Mouse (Mus musculus) right cerebral cortex, adult 2 months (tissue): ENCODE data around the gene Ms4a2.

Source experiments
- DNase-seq, 2 experiments: peaks; one replicate each; pipeline ENCODE4 v3.0.0; 2021 to 2022; ENCODE audit warnings: low spot score in 2 of 2

Gene Ms4a2

DNA sequence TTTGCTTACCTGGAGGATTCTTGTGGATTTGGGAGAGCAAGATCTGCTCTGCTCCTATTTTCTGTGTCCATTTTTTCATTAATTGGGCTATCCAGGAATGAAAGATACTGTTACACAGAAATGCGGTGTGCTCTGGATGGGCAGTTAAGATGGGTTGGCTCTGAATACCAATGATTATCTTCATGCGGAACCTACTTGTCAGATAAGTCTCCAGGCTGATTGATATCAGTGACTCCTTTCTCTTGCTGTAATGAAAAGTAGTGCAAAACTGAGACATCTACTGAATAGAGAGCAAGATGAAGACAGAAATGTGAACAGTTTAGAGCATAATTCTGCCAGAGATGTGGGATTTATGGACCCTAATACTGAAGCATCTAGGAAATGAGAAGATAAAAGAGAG, at the start of gene Ms4a2:
Gene Ms4a2 (minus strand): TSS at position 169 of the 400 bp plus-strand sequence.
- no peak for DNase-seq

DNA sequence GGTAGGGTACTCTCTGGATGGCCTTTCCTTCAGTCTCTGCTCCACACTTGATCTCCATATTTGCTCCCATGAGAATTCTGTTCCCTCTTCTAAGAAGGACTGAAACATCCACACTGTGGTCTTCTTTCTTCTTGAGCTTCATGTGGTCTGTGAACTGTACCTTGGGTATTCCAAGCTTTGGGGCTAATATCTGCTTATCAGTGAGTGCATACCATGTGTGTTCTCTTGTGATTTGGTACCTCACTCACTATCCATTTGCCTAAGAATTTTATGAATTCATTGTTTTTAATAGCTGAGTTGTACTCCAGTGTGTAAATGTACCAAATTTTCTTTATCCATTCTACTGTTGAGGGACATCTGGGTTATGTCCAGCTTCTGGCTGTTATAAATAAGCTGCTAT, 38.0 kb upstream of the Ms4a2 start:
- DNase-seq = no peak

DNA sequence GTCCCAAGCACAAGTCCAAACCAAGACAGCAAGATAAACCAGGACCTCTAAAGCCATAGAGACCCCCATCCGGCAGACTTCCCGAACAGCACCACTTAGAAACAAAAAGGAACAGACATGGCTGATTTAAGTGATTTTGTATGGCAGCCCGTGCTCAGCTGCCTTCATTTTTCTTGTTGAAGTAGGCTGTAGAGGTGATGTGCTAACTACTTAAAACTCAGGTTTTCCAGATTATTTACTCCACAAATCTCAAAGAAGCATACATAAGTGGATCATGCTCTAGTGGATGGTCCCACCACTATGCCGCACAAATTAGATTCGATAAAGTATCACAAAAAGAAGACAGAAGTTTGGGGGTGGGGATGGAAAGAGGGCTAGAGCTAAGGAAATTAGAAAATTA, 36.9 kb upstream of the Ms4a2 start, which contains the start of gene Oosp2:
Gene Oosp2 (minus strand): TSS at position 101 of the 400 bp plus-strand sequence.
- DNase-seq = no peak

DNA sequence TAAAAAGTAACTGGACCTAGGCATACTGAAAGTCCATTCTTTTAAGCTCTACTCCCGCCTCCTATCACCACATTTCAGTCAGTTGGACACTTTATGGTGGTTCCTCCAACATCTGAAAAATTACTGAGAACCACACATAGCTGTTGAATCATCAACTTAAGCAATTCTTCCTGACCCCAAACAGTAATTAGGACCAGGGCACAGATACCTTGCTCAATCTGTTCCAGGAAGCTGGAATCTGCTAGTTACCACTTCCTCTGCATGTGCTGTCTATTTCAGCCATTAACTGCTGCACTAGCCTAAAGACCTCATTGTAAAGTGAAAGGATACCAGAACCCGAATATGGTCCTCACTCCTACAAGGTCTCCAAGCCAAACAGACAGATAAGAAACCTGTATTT, 35.6 kb upstream of the Ms4a2 start:
- no peak for DNase-seq

DNA sequence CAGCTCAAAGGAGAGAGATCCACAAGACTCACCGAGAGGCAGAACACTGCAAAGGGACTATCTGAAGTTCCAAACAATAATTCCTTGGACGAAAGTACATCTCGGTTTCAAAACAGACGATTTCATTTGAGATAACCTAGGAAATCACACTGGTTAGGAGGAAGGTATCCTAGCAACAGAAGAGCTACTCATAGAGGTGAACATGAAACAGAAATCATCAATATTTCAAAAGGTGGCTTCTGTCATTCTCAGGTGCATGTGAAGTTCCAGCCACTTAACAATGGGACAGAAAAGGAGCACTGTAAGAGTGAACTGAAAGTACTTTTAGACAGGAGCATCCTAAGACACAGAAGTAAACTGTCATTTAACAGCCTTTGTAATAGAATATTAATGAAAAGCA, 26.0 kb upstream of the Ms4a2 start:
- no peak for DNase-seq

DNA sequence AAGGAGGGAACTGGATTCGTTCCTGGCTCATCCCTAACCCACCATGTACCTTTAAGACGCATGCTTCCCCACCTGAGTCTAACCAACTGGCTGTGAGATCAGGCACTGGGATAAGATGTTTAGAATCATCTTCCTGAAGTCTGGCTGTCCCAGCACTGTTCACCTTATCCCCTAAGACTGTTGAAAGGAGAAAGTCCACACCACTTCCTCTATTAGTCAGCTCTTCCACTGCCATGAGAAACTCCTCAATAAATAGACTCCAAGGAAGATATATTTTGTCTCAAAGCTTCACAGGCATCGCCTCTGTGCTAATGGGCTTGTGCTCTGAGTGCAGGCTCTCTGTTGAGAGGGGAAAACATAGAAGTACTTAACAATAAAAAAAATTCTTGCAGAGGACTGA, 22.6 kb upstream of the Ms4a2 start:
- DNase-seq = no peak

DNA sequence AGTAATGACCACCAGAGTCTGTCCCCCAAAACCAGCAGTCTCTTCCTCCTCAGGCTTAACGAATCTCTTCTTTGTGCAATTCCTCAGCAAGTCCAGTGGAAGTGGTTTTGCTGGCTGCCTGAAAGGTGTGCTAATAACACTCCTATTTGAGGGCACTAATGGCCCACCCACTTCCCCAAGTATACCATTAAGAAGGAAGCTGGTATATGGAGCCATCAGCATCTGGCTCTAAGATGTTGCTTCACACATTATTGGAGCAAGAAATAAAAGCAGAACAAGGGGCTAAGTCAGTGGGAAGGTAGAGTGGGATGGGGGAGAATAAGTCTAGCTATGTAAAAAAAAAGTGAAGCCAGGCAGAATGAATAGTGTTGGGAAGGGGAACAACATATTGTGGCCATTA, 17.2 kb upstream of the Ms4a2 start, which contains the start of gene Ms4a3:
Gene Ms4a3 (minus strand): TSS at position 120 of the 400 bp plus-strand sequence.
- no peak for DNase-seq

DNA sequence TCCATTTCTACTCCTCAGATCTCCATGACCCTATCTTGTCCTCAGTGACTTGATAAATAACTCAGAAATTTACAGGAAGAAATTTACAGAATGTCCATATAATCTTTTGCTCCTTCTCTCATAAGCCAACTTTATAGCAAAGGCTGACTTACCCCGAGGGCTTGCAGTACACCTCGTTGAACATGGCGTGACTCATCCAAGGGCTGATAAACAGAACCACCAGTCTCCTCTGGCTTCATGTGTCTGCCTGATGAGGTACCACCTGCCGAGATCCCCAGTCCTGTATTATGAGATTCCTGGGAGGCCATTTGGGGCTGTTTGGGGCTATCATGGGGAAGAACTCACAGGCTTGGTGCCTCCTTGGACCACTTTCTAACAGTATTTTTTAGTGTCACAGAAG, 15.5 kb upstream of the Ms4a2 start:
- no peak for DNase-seq

DNA sequence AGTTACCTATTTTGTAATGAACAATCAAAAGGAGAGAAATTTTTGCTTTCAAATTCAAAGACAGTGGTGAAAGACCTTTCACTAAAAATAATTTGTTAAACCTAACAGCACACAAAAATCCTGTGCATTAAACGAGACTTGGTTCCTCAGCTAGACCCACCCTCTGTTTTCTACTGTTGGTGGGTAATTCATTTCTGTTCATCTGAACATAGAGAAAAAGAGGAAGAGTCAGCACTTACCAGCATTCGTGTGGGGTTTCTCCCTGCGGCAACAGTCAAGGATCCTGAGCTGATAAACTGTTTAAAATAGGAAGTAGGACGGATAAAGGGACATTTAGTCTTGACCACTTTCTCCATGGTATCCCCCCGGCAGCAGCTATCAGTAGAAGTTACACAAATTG, 12.1 kb upstream of the Ms4a2 start:
- no peak for DNase-seq

DNA sequence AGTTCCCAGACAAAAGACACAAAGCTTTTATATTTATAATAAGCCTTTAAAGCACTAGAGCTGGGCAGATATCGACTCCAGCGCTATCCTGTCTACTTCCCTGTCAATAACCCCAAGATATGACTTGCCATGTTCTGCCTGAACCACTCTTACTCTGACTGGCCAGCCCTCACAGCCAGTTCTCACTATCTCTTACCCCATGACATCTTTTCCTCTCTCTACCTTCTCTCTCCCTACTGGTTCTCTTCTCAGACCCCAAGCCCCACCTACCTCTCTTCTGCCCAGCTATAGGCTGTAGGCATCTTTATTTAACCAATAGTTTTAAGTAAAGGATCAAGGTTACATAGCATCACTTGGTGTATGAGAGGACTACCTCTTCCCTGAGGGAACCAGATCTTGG, 10.8 kb upstream of the Ms4a2 start:
- DNase-seq = no peak

DNA sequence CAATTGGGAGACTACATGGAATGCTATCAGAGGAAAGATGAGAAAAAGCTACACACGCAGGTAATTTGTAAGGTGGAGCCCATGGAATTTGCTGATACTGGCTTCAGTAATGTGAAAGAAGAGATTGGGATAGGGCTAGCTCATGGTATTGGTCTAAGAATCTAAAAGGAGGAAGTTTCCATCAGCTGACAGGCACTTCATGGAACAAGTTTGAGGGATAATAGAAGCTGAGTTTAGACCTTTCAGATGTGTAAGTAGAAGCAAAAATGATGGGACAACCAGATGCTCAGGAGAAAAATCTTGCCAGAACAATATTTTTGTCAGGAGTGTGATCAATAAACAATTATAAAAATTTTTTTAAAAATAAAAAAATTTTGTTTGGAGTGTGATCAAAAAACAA, 10.2 kb upstream of the Ms4a2 start:
- DNase-seq = no peak

DNA sequence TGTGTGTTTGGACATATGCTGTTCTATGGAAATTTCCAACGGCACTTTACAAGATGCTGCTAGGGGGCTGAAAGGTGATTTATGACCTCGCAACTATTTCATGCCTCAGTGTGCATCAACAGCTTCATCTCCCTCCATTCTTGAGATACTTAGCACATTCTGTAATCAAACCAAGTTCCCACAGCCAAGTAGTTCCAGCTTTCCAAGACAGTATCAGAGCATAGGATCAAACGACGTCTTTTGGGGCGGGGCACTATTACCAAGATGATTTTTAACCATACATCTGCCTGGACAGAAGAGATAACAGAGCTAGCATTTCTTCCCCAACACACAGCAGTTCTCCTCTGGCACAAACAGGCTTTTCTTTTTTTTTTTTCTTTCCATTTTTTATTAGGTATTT, 1.7 kb upstream of the Ms4a2 start:
- no peak for DNase-seq

DNA sequence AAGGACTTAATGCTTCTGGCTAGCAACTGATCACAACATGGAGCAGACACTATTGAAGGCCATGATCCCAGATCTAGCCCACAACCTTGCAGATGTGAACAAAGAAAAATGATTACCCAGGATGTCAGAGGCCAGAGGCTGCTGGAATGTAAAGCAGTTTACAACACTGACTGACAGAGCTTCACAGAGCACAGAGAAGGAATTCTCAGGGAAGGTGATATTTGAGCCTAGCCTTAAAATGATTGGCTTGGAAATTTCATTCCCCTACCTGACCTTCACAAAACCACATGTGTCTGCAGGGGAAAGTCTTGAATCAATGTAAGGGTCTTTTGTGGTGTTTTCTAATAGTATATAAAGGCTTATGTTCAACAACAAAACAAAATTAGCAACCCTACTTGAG, 1.3 kb upstream of the Ms4a2 start:
- no peak for DNase-seq

DNA sequence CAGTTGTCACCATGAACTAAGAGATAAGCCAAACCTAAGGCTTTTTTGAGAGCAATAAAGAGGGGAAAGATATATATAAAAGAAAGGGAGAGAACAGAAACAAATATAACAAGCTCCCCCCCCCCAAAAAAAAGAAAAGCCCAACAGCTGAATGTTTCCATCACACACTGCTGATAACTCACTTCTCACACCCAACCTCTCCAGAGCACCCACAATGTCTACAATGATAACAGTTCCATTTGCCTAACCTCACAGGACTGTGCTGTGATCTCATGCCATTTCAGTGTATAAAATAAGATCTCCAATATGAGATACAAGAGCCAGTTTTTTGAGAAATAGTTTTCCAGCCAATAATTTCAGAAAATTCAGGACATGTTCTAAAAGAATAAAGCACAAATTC, 5.5 kb downstream of the Ms4a2 start:
- DNase-seq = no peak

DNA sequence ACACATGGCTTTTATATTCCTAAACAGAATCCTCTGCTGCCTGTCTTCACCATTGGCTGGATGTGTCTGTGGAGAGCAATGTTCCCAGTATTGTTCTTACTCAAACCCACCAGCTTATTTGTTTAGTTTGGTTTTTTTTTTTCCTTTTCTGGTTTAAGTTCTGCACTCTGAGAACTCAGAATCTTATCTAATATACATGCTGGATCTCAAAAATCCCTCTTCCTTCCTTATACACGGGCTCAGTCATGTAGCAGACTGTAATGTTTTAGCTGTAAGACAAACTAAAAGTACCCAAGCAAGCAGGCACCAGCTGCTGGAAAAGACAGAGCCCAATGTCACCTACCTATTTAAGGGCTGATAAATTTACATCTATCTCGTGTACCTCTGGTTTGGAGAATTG, 8.7 kb downstream of the Ms4a2 start:
- no peak for DNase-seq

DNA sequence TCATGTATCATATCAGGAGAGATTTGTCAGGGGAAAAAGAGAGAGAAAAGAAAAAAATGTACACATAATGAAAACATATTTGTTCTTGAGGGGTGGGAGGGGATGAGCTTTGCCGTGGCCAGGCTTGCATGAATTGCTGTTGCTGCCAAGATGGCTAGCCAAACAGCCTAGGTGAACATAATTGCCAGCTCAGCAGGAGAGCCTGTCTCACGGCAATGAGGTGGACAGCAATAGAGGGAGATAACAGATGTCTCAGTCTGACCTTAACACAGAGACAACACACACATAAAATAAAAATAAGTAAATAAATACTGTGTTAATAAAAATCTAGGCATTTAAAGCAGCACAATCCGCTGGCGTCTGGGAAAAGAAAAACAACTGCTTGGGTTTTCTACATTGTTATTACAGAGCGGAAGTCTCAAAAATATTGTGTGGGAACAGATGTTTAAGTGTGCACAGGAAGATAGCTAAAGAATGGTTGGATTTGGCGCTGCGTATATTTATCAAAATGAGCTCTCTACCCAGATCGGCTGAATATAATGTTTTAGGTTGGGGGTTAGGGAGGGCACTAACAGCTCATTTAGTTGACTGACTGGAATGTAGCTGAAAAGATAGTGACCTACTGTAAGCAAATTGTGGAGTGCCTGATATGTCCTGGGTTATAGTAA, 9.6 kb downstream of the Ms4a2 start:
- DNase-seq = no peak

DNA sequence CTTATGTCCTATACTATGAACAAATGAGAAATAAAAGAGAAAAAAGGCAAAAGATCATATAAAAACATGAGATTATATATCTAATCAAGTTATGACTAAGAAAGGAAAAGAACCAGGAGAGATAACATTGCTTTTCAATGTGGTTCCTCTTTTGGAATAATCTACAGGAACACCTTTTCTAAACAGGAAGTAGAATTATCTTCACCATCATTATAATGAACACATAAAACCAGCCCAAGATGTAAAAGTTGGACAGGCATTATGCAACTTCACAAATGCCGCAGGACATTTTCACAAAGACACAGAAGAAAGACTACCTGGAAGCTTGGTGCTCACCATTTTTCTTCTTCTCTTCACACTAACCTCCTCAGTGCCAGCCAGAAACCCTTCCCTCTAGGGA, 10.4 kb downstream of the Ms4a2 start:
- no peak for DNase-seq

DNA sequence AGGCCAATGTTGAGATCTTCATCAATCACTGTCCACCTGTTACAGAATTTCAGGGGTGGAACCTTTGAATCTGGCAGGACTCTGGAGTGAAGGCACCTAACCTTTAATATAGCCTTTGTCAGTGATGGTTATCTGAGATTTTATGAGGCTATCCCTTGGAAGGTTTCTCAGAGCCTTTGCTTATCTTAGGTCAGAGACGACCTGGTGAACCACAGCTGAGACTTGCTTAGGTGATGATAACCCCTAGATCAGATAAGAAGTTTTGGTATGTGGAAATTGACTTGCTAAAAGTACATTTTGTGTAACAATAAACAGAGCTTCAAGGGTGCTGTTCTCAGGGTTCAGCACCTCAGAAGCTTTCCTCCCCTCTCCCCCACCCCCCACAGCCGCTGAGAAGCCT, 11.2 kb downstream of the Ms4a2 start:
- DNase-seq = no peak

DNA sequence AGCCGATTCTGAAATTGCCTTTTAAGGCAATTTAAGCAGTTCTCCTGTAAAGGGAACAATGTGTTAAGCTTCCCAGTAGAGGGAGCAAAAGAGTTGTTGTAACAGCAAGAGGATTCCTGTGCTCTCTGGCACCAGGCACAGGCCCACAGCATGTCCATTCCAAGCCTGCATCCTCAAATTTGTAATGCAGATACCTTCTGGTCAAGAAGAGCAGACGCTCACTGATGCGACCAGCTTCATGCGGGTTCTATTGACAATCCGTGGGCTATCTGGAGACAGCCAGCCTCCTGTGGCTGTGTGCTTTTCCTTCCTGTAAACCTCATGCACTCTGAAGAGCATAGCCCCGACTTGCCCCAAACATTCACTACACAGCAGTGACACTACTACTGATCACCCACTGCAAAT, 12.0 kb downstream of the Ms4a2 start:
- DNase-seq = peak; percentile 15 to 22

DNA sequence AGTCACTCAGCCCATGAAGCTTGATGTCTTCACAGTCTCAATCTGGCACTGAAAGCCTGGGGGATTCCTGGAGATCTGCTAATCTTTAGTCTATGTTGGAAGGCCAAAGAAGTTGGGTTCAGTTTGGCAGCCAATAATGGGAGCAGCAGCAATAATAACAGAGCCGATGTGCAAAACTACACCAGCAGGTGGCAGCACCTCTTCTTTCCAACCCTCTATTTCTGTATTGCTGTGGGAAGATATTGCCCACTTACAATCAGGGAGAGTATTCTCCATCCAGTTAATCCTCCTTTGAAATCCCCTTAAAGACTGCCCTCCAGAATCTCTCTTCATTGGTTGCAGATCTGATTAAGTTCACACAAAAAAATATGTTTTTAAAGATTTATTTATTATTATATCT, 15.3 kb downstream of the Ms4a2 start:
- peak; percentile 36 to 45 for DNase-seq

DNA sequence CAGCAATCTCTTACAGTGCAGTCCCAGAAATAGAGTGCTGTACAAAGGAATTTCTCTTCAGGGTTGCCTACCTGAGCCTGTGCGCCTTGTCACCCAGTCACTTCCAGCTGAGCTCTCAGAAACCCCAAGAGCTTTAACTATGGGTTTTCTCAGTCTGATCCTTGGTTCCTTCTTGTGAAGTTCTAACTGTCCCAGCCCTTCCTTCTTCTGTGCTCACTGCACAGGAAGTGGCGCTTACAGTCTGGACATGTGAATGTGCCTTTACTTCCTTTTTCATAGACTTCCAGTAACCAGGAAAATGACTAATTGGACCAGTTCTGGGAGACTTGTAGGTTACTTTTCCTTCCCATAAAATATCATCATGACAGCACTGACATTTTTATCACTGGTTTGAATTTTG, 18.9 kb downstream of the Ms4a2 start, which contains the start of gene Ms4a6d:
Gene Ms4a6d (minus strand): TSS at position 247 of the 400 bp plus-strand sequence.
- no peak for DNase-seq

DNA sequence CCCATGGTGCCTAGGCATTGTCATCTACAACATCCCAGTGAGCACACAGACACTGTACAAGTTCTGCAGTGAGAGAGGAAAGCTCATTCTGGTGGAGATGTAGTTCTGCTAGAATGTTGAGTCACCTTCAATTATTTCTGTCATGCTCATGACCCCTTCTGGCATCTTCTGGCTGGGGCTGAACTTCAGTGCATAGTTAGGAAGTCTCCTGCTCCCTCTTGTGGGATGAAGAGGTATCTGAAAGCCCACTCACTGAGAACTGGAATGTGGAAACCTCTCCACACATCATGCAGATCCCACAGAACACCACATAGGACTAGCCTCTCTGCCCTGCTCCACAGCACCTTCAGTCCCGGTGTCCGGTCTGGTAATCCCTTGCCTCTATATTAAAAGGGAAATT, 21.5 kb downstream of the Ms4a2 start:
- peak; percentile 16 to 28 for DNase-seq

DNA sequence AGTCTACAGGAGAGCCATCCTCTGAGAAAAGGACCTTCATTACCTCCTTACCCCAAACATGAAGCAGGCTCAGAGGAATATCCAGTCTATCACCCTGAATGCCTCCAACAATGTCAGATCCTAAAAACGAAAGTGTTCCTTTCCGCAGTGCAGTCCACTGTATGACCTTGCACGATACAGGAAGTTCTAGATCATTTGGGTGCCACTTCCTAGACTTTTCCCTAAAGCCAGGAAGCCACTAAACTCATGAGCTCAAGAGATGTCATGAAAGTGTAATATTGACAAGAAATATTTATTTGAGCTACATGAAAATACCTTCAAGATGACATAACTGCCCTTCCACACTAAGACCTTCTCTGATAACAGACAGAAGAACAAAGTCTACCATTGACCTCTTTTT, 22.2 kb downstream of the Ms4a2 start:
- no peak for DNase-seq

DNA sequence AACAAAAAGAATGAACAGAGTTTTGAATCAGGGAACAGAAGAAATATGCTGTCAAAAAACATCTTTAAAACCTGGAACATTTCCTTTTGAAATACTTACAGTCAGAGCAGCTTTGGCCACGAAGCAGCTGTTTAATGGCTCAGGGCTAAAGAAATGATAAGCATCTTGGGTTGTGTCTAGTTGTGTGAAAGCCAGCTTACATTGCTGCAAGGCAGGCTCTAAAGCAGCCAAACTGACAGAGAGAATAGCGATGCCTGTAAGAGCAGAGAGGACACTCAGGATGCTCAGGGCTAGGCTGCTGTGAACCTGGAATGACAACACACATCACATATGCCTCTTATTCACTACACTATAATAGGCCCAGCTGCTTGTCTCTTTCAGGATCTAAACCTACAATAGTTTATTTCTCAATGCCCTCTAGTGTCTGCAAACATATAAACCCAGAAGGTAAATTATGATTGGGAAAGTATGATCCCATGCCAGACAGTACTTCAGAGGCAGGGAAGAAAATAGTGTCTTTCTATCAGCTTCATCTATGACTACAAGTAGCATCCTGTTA, 33.5 kb downstream of the Ms4a2 start:
- no peak for DNase-seq
